Mouse (Mus musculus) heart, embryonic 16.5 days (tissue): Measurements from ENCODE around the gene Gprasp1. TPM values are rescaled to one million over a fixed set of nuclear protein-coding genes. Genes with fewer than 3 reads are reported as not detected.
"Not testable (repeated sequence)": the region's sequence is repeated elsewhere in the genome, so short reads cannot be mapped to it uniquely, and the experiment has no call there.

Experiments used
- ATAC-seq: fragments of 200-750 bp; cut with Nextera tagmentation; replicated peaks from 2 replicates; pipeline ENCODE4 v1.8.0; 2017; ENCODE audit warnings: moderate number of reproducible peaks; ENCODE audit not compliant: insufficient read depth, low FRiP score; ENCODE audit errors: extremely low read depth
- H3K27ac ChIP-seq: fragments of 300-500 bp; sonication (generic); 2 replicates; pipeline ENCODE4 v1.5.1; 2014; ENCODE audit warnings: mild to moderate bottlenecking, low read length, control low read depth, moderate library complexity
- H3K27me3 ChIP-seq: fragments of 300-500 bp; sonication (generic); 2 replicates; pipeline ENCODE4 v1.6.1; 2014; ENCODE audit warnings: low read length, mixed read lengths; ENCODE audit not compliant: control insufficient read depth, insufficient read depth
- H3K36me3 ChIP-seq: fragments of 300-500 bp; sonication (generic); 2 replicates; pipeline ENCODE4 v1.6.1; 2014; ENCODE audit not compliant: control insufficient read depth, insufficient read depth
- H3K4me1 ChIP-seq: fragments of 300-500 bp; sonication (generic); 2 replicates; pipeline ENCODE4 v1.6.1; 2014; ENCODE audit warnings: low read length, mixed read lengths; ENCODE audit not compliant: control insufficient read depth, insufficient read depth
- H3K4me2 ChIP-seq: fragments of 300-500 bp; sonication (generic); 2 replicates; pipeline ENCODE4 v1.6.1; 2014; ENCODE audit warnings: low read depth, mild to moderate bottlenecking, control low read depth, low read length
- H3K4me3 ChIP-seq: fragments of 300-500 bp; sonication (generic); 2 replicates; pipeline ENCODE4 v1.5.1; 2014; ENCODE audit warnings: mild to moderate bottlenecking, control low read depth, low read length
- H3K9ac ChIP-seq: fragments of 300-500 bp; sonication (generic); 2 replicates; pipeline ENCODE4 v1.6.1; 2014; ENCODE audit warnings: low read length, control low read depth
- H3K9me3 ChIP-seq: fragments of 300-500 bp; sonication (generic); replicated peaks from 2 replicates; pipeline ENCODE4 v1.6.1; 2016; ENCODE audit warnings: low read length; ENCODE audit not compliant: control insufficient read depth
- WGBS: fragments of 180-500 bp; shearing (Covaris S2); extraction: QIAGEN DNeasy Blood & Tissue Kit; methylation state at CpG from one replicate; pipeline ENCODE4 v1.1.7; 2014; 5-methylcytosine and 5-hydroxymethylcytosine counted together
- polyA plus RNA-seq: library from polyadenylated mRNA; unstranded; fragments of >200 nt; fragmentation: Nextera tagmentation; extraction: Ambion mirVana; gene quantifications from 2 replicates; pipeline ENCODE4 v1.2.1, GENCODE M21; 2015

The Gprasp1 gene
- polyA plus RNA-seq, 1 experiment from 2014 or later: 30.9 TPM

DNA sequence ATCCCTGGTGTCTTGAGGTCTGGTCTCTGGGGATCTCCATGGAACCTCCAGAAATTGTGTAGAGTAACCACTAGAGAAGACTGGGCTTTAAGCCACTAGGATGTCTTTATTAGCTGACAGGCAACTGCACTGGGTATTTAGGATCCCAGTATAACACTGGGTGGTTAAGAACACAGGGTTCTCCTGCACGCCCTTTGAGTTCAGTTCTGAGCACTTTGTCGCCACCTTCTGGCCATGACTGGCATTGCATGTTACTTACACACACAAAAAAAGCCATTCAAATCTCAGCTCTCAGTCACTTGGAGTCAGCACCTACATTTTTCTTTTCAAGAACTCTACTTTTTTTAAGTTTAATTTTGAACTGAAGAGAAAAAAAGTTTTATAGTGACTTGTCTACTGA, 10.3 kb downstream of the Gprasp1 start:
- Histone ChIP-seq H3K27ac (no peak overlapping the region), H3K4me1 (no peaks in the 10 kb centered on the region), H3K9me3 (no peaks in the 10 kb centered on the region), H3K27me3 (no peaks in the 10 kb centered on the region), H3K9ac (no peak overlapping the region), H3K4me2 (no peak overlapping the region), H3K36me3 (no peaks in the 10 kb centered on the region), H3K4me3 (no peak overlapping the region)
- ATAC-seq: no peak; the same call in 1 of the 2 replicates
- WGBS: 2% methylated on average over 2 of the region's 2 CpGs

DNA sequence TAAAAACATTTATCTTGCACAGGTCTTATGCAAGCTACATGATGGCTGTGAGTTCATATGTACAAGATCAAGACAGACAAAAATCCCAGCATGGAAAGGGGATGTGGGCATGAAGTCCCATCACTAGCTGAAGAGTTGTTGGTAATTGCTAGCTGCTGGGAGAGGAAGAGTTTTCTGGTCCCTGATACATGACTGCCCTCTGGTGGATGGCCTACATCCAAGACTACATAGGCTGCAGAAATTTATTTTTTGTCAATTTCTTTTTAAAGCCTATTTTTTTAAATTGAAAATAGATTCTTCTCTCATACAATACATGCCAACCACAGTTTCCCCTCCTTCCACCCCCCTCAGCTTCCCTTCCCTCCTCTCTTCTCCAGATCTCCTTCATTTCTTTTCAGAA, 19.2 kb downstream of the Gprasp1 start:
- ATAC-seq: no peak
- Histone ChIP-seq H3K4me3 (no peak overlapping the region), H3K27ac (no peak overlapping the region), H3K9me3 (no peaks in the 10 kb centered on the region), H3K9ac (no peak overlapping the region), H3K36me3 (peaks cover 7% of the 10 kb centered on the region), H3K4me1 (no peaks in the 10 kb centered on the region; the same call in 1 of the 2 replicates), H3K27me3 (no peaks in the 10 kb centered on the region), H3K4me2 (no peak overlapping the region)

DNA sequence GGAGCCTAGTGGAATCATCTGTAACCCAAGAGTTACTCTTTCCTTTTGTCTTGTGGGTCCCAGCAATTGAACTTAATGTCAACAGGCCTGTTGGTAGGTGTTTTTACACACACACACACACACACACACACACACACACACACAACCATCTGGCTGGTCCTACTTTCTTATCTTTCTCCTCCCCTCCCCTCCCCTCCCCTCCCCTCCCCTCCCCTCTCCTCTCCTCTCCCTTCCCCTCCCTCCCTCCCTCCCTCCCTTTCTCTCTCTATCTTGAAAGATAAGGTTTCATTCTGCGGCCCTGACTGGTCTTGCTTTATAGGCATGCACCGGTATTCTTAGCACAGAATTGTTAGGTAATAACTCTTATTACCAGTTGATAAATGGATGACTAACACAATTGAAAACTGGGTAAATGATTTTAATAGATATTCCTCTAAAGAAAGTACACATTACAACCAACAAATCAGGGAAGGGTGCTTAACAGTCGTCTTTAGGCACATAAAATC, 25.6 kb downstream of the Gprasp1 start:
- no peaks in the 10 kb centered on the region for H3K9me3 ChIP-seq
- H3K4me1 ChIP-seq: no peaks in the 10 kb centered on the region
- no peak overlapping the region for H3K27ac ChIP-seq
- no peak for ATAC-seq
- no peak overlapping the region for H3K4me2 ChIP-seq
- 42% methylated on average over 3 of the region's 3 CpGs for WGBS
- H3K9ac ChIP-seq: no peak overlapping the region
- no peaks in the 10 kb centered on the region; the same call in 1 of the 2 replicates for H3K36me3 ChIP-seq
- H3K4me3 ChIP-seq: no peak overlapping the region
- H3K27me3 ChIP-seq: no peaks in the 10 kb centered on the region

GRCm38 (mm10) chrX:135768565-135768964, 26.0 kb downstream of the Gprasp1 start:
- Histone ChIP-seq H3K4me1 (no peaks in the 10 kb centered on the region), H3K27me3 (no peaks in the 10 kb centered on the region), H3K9me3 (no peaks in the 10 kb centered on the region), H3K9ac (no peak overlapping the region), H3K4me2 (no peak overlapping the region), H3K4me3 (no peak overlapping the region), H3K36me3 (no peaks in the 10 kb centered on the region; the same call in 1 of the 2 replicates), H3K27ac (no peak overlapping the region)
- no peak for ATAC-seq
- WGBS: 51% methylated on average over 2 of the region's 2 CpGs

GRCm38 (mm10) chrX:135791536-135791935, 49.0 kb downstream of the Gprasp1 start:
- H3K4me3 ChIP-seq: no peak overlapping the region
- no peaks in the 10 kb centered on the region for H3K4me1 ChIP-seq
- H3K36me3 ChIP-seq: 0 out of 2 replicates have a peak, but pooled peaks cover 3% of the 10 kb centered on the region
- H3K27me3 ChIP-seq: no peaks in the 10 kb centered on the region
- no peak for ATAC-seq
- no peaks in the 10 kb centered on the region for H3K9me3 ChIP-seq
- H3K27ac ChIP-seq: no peak overlapping the region
- no peak overlapping the region for H3K9ac ChIP-seq
- H3K4me2 ChIP-seq: no peak overlapping the region

DNA sequence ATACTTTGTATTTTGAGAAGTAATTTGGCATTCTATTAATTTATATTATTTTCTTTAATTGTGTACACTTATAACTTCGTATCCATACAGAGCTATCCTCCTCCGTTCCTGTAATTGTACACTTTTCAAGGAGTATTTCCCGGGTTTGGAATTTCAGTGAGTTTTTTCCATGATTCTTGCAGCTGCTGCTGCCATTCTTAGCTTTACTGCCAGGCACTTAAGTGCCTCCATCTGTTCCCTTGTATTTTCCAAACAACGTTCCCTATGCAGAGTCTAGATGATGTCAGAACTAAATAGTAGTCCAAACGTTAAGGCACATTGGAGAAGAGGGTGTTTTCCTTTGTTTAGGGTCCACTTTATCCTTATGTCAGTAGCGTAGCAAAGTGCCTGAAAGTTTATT, 49.8 kb downstream of the Gprasp1 start:
- Histone ChIP-seq H3K27me3 (no peaks in the 10 kb centered on the region), H3K36me3 (0 out of 2 replicates have a peak, but pooled peaks cover 3% of the 10 kb centered on the region), H3K4me1 (no peaks in the 10 kb centered on the region), H3K9ac (no peak overlapping the region), H3K4me3 (no peak overlapping the region), H3K4me2 (no peak overlapping the region), H3K27ac (no peak overlapping the region), H3K9me3 (no peaks in the 10 kb centered on the region)
- WGBS: 72% methylated on average over 6 of the region's 6 CpGs
- ATAC-seq: no peak

DNA sequence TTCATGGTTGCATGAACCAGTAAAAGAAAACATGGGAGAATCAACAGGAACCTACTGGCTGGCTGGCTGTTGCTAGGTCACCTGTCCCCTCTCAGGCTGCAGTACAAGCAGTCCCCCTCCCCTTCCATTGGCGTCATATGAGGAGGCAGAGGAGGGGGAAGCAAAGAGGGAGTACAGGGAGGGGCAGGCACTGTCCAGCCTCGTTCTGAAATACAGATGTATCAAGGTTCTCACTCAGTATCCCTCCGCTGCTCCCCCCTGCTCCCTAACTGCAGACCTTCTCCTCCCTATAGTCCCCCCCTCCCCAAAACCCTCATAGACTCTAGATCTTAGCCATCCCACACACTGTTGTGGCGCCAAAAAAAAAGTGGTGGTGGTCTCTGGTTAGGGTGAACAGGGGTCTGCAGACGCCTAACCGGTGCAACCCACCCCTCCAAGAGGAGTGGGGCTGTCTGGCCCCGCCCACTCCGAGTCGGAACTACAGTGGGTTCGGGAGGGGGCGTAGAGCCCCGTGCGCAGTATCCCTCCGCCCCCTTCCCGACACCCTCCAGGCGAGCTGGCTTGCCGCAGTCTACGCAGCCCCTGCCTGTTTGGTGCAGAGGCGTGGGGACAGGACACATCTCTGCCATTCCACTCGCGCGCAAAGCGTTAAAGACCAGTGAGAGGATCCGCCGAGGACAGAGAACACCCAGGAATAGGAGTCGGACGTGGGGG, 53.2 kb downstream of the Gprasp1 start:
- H3K9ac ChIP-seq: peak overlapping the region; percentile 70

GRCm38 (mm10) chrX:135796305-135797211, 54.0 kb downstream of the Gprasp1 start:
- H3K9ac ChIP-seq: peak overlapping the region; percentile 70
- 18% methylated on average over 20 of the region's 26 CpGs for WGBS
- H3K27me3 ChIP-seq, H3K36me3 ChIP-seq, H3K9me3 ChIP-seq, H3K4me1 ChIP-seq: not testable (repeated sequence)
- peak; percentile 64; the same call in 1 of the 2 replicates for ATAC-seq
- H3K4me2 ChIP-seq: peak overlapping the region; percentile 70
- peak overlapping the region; percentile 59 for H3K4me3 ChIP-seq
- H3K27ac ChIP-seq: peak overlapping the region; percentile 7

More for the DNA sequence above, 53.2 kb downstream of the Gprasp1 start:
- not testable (repeated sequence) for H3K9me3 ChIP-seq, H3K36me3 ChIP-seq, H3K4me1 ChIP-seq, H3K27me3 ChIP-seq
- 7% methylated on average over 20 of the region's 27 CpGs for WGBS
- Histone ChIP-seq H3K27ac (peak overlapping the region; percentile 7), H3K4me2 (peak overlapping the region; percentile 70), H3K4me3 (peak overlapping the region; percentile 59)
- ATAC-seq: peak; percentile 85

GRCm38 (mm10) chrX:135797212-135797644, 54.7 kb downstream of the Gprasp1 start, which contains the start of gene Bhlhb9:
Bhlhb9 (plus strand) TSS chrX:135797594.
- H3K27ac ChIP-seq: peak within 1 kb of the TSS; percentile 7
- H3K4me1 ChIP-seq, H3K36me3 ChIP-seq, H3K27me3 ChIP-seq, H3K9me3 ChIP-seq: not testable (repeated sequence)
- peak within 1 kb of the TSS; percentile 70 for H3K4me2 ChIP-seq
- H3K4me3 ChIP-seq: peak within 1 kb of the TSS; percentile 59
- 0 out of 2 replicates have a peak, but pooled peaks have one; percentile 25 for ATAC-seq
- 7% methylated on average over 3 of the region's 5 CpGs for WGBS
- peak within 1 kb of the TSS; percentile 70 for H3K9ac ChIP-seq
